Mouse (Mus musculus) cerebellum, postnatal 14 days (tissue): ENCODE measurements around the gene Atp8b4.

Experiments used
- DNase-seq, 2 experiments: peaks; one replicate each; pipeline ENCODE4 v3.0.0; 2021; ENCODE audit warnings: mixed read lengths in 2 of 2

Gene Atp8b4

GRCm38 (mm10) chr2:126432481-126433066 is 67.9 kb downstream of the Atp8b4 start:
- DNase-seq: peak; percentile 25 to 39

- DNase-seq: peak; percentile 83 to 84
These were observed 71.2 kb downstream of the Atp8b4 start for GRCm38 (mm10) chr2:126429282-126429681.

- DNase-seq: peak in 1 of 2 experiments; percentile 33
These were observed 75.3 kb downstream of the Atp8b4 start for GRCm38 (mm10) chr2:126425223-126425622.

GRCm38 (mm10) chr2:126424714-126425113 is 75.8 kb downstream of the Atp8b4 start:
- DNase-seq: peak; percentile 48 to 65

GRCm38 (mm10) chr2:126420901-126421300 is 79.6 kb downstream of the Atp8b4 start:
- peak; percentile 38 to 69 for DNase-seq

GRCm38 (mm10) chr2:126418916-126419315 is 81.6 kb downstream of the Atp8b4 start:
- no peak for DNase-seq

GRCm38 (mm10) chr2:126416772-126417171 is 83.7 kb downstream of the Atp8b4 start:
- no peak for DNase-seq

- DNase-seq: no peak
These were observed 84.5 kb downstream of the Atp8b4 start for GRCm38 (mm10) chr2:126415981-126416380.

- DNase-seq: no peak
These were observed 87.7 kb downstream of the Atp8b4 start for GRCm38 (mm10) chr2:126412759-126413158.

GRCm38 (mm10) chr2:126399454-126399853 is 101.0 kb downstream of the Atp8b4 start:
- no peak for DNase-seq

GRCm38 (mm10) chr2:126399017-126399416 is 101.5 kb downstream of the Atp8b4 start:
- DNase-seq: no peak

GRCm38 (mm10) chr2:126398216-126398615 is 102.3 kb downstream of the Atp8b4 start:
- no peak for DNase-seq

GRCm38 (mm10) chr2:126397513-126397912 is 103.0 kb downstream of the Atp8b4 start:
- DNase-seq: no peak

- DNase-seq: no peak
These were observed 105.5 kb downstream of the Atp8b4 start for GRCm38 (mm10) chr2:126394924-126395323.

- no peak for DNase-seq
These were observed 112.9 kb downstream of the Atp8b4 start for GRCm38 (mm10) chr2:126387458-126388037.

- DNase-seq: no peak
These were observed 114.4 kb downstream of the Atp8b4 start for GRCm38 (mm10) chr2:126386056-126386455.

GRCm38 (mm10) chr2:126380300-126380699 is 120.2 kb downstream of the Atp8b4 start:
- no peak for DNase-seq

GRCm38 (mm10) chr2:126371634-126372033 is 128.8 kb downstream of the Atp8b4 start:
- no peak for DNase-seq

GRCm38 (mm10) chr2:126369815-126370214 is 130.7 kb downstream of the Atp8b4 start:
- no peak for DNase-seq

GRCm38 (mm10) chr2:126363745-126364725 is 136.4 kb downstream of the Atp8b4 start:
- DNase-seq: no peak

GRCm38 (mm10) chr2:126363050-126363744 is 137.3 kb downstream of the Atp8b4 start:
- peak; percentile 88 to 93 for DNase-seq

- no peak for DNase-seq
These were observed 139.2 kb downstream of the Atp8b4 start for GRCm38 (mm10) chr2:126361131-126361810.
